Mouse (Mus musculus) small intestine, adult 2 months (tissue): Measurements from ENCODE around the gene Inpp5f.

Source experiments
- CTCF ChIP-seq: fragments of 200-500 bp; IDR thresholded peaks from 2 replicates; pipeline ENCODE4 v1.5.1; 2012; ENCODE audit warnings: low read depth, mild to moderate bottlenecking, control low read depth, inconsistent platforms, low read length, moderate library complexity, mixed read lengths; ENCODE audit not compliant: insufficient replicate concordance, insufficient read length; ENCODE audit errors: extremely low read depth
- POLR2A ChIP-seq: fragments of 200-500 bp; IDR thresholded peaks from 2 replicates; pipeline ENCODE4 v1.6.1; 2012; ENCODE audit warnings: low read depth, mild to moderate bottlenecking, control low read depth, inconsistent platforms, low read length, moderate library complexity

DNA sequence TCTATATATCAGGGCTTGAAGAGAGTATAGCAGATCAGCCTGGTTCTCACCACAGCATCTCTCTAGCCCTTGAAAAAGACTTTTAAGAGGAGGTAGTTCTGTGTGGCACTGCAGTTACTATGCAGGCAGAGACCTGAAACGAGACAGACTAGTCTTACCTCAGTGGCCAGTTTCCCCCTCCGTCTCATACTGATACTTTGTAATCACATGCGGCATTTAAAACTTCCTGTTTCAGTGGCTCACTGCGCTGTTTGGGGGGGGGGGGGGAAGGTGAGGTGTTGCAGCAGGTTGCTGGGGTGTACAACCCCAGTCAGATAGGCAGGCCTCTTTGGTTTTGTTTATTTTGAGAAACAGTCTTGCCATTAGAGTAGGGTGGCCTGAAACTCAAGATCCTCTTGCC lies 22.0 kb downstream of the Inpp5f start:
- no peak for TF ChIP-seq POLR2A
- TF ChIP-seq CTCF: no peak
